Mouse (Mus musculus) cerebellum, adult 8-10 months (tissue): ENCODE results near the gene Ifnl3.
"Not testable (repeated sequence)": the region's sequence is repeated elsewhere in the genome, so short reads cannot be mapped to it uniquely, and the experiment has no call there.

Experiments used
- DNase-seq: peaks from one replicate; pipeline ENCODE4 v3.0.0; 2022

The Ifnl3 gene

GRCm38 (mm10) chr7:28522536-28522935 is at the start of gene Ifnl3:
Gene Ifnl3, plus strand, starts transcription at chr7:28522836.
- DNase-seq: not testable (repeated sequence)

DNA sequence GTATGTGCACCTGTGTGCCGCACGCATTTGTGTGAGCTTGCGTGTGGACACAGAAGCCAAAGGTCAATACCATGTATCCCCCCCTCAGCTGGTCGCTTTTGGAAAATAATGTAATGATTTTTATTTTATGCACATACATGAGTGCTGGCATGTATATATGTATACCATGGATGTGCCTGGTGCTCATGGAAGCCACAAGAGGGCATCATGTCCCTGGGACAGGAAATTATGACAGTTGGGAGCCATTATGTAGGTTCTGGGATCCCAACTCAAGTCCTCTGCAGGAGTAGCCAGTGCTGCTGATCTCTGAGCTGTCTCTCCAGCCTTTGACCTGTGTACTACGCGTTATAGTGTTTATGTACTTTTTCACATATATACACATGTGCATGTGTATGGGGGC is 46.4 kb upstream of the Ifnl3 start:
- DNase-seq: no peak

- no peak for DNase-seq
These were observed 45.3 kb upstream of the Ifnl3 start for GRCm38 (mm10) chr7:28477363-28477762.

DNA sequence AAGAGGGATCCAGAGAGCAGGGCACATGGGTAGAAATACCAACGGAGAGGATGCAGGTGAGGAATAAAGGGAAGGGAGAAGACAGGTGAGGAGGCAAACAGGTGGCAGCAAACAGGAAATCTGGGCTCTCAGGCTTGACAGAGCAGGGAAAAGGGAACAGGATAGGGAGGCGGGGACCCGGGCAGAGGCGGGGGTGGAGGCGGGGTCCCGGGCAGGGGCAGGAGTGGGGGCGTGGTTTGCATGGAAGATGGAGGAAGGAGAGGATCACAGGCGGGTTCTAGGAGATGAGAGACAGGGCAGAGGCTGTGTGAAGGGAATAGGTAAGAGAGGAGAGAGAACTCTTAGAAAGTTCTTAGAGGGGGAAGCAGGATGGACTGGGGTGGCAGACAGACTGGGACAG is 43.8 kb upstream of the Ifnl3 start:
- no peak for DNase-seq

DNA sequence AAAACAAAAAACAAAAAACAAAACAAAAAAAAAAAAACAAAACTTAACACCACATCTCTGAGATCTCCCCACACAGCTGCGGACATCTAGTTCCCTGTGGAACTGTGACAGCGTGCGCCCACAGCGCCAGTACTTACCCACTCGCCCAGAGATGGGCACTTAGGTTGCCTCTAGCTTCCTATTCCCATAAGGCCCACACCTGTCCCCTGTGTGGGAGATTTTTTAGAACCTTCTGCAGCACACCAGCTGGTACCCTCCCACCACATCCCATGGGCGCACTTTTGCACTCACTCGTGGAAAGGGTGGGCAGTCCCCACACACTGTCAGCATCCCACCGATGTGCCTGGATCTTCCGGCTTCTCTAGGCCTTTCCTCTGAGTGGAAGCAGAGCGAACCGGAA is 39.8 kb upstream of the Ifnl3 start:
- DNase-seq: no peak

GRCm38 (mm10) chr7:28484192-28484591 is 38.4 kb upstream of the Ifnl3 start:
- DNase-seq: no peak

- DNase-seq: no peak
These were observed 34.6 kb upstream of the Ifnl3 start for GRCm38 (mm10) chr7:28488030-28488491.

DNA sequence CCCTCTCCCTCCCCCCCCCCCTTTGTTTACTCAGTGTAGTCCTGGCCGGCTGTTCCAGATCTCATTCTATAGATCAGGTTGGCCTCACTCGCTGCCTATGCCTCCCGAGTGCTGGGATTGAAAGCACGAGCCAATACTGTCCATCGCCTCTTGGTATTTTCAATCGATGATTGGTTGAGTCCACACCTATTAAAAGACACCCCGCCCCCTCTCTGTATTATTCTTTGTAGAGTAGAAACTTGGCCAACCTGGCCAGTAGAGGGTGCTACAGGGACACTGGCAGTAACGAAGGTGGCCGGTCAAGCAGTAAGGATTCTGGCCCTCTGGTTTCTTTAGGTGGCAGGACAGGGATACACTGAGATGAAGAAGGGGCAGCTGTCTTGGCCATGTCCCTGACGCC is 32.2 kb upstream of the Ifnl3 start:
- peak; percentile 78 for DNase-seq

GRCm38 (mm10) chr7:28490903-28491302 is 31.7 kb upstream of the Ifnl3 start:
- no peak for DNase-seq

DNA sequence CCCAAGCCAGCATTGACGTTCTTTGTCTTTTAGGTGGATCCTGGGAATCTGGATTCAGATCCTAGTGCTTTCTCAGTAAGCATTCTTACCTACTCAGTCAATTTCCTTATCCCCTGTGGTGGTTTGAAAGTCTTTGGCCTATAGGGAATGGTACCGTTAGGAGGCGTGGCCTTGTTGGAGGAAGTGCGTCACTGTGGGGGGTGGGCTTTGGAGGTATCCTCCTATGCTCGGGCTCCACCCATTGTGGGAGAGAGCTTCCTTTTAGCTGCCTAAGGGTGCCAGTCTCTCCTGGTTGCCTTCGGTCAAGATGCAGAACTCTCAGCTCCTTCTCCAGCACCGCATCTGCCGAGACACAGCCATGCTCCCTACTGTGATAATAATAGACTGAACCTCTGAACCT is 30.3 kb upstream of the Ifnl3 start:
- no peak for DNase-seq

GRCm38 (mm10) chr7:28495426-28495825 is 27.2 kb upstream of the Ifnl3 start:
- no peak for DNase-seq

DNA sequence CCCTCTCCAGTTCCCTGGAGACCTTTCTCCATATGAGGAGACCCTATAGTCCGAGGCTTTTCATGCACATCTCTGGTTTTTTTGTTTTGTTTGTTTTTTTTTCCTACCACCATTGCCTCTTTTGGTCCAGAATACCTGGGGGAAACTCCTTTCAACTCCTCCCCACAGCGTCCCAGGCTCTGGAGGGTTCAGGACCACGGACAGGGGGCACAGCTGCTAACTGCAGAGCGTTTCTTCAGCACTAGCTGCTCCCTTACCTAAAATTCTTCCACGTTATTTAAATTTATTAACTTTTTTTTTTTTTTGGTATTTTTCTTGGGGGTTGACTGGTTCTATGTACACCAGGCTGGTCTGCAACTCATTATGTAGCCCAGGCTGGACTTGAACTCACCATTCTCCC is 17.1 kb upstream of the Ifnl3 start:
- DNase-seq: no peak

DNA sequence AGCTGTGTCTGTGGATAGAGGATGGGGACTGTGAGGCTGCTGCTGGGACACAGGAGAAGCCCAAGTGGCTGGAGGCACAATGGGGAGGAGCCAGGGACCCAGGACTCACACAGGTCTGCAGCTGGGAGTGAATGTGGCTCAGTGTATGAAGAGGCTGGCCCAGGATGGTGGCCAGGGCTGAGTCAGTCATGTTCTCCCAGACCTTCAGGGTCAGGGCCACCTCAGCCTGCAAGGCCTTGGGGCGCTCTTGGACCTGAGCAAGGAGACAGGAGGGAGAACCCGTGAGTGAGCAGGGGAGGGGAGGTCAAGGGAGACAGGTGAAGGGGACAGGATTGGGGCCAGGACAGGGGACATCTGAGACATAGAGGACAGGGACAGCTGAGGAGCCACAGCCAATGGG is 13.5 kb upstream of the Ifnl3 start:
- not testable (repeated sequence) for DNase-seq

GRCm38 (mm10) chr7:28510405-28510974 is 12.1 kb upstream of the Ifnl3 start, which contains the start of gene Ifnl2:
Gene Ifnl2, minus strand, starts transcription at chr7:28510455.
- not testable (repeated sequence) for DNase-seq

GRCm38 (mm10) chr7:28511441-28511840 is 11.2 kb upstream of the Ifnl3 start:
- no peak for DNase-seq

- peak; percentile 61 for DNase-seq
These were observed 5.5 kb downstream of the Ifnl3 start for GRCm38 (mm10) chr7:28527922-28528719.

GRCm38 (mm10) chr7:28532005-28532404 is 9.4 kb downstream of the Ifnl3 start:
- DNase-seq: no peak

- DNase-seq: not testable (repeated sequence)
These were observed 16.2 kb downstream of the Ifnl3 start for GRCm38 (mm10) chr7:28538886-28539285.

- DNase-seq: no peak
These were observed 17.9 kb downstream of the Ifnl3 start, which contains the start of gene Sycn for GRCm38 (mm10) chr7:28540526-28540925. Gene Sycn, plus strand, starts transcription at chr7:28540885.

GRCm38 (mm10) chr7:28544051-28544601 is 21.5 kb downstream of the Ifnl3 start:
- DNase-seq: no peak

- no peak for DNase-seq
These were observed 22.6 kb downstream of the Ifnl3 start for GRCm38 (mm10) chr7:28545048-28545890.

DNA sequence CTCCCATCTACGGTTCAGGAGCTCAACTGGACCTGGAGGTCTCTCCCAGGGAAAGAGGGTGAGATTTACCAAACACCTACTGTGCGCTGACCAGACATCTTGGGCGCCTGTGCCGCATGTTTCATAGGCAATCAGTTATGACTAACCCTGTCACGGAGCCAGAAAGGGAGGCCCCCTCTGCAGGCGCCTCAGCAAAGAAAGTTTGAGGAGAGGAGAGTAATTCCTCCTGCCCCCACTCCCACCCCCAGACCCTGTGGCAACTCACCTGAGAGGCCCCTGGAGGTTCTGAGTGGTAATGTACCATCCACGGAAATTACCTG is 23.2 kb downstream of the Ifnl3 start:
- no peak for DNase-seq

DNA sequence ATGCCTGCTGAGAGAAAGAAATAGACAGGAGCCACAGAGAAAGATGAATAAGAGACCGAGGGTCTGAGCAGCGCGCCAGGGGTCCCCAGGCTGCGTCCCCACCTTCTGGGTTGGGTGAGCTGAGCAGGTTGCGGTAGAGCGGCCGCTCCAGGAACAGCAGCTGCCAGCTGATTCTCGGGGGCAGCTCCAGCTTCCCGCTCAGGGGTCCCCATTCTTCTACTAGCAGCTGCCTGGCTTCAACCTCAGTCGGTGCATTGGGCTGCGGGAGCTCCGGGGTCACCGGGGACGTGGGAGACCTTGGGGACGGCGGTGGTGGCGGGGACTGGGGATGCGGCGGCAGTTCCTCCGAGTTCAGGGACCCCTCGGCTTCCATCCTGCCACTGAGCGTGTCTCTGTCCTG is 24.0 kb downstream of the Ifnl3 start:
- no peak for DNase-seq
